Mouse (Mus musculus): ENCODE results near the gene Aacs. TPM values are rescaled to one million over a fixed set of nuclear protein-coding genes. Genes with fewer than 3 reads are reported as not detected.

The Aacs gene
- total and polyA plus RNA-seq, 3 experiments = 89.4 to 221 (median 106) TPM

- DNase-seq = no peak
Measured at GRCm38 (mm10) chr5:125534611-125535324, 59.2 kb downstream of the Aacs start.

GRCm38 (mm10) chr5:125545090-125545489 lies 69.5 kb downstream of the Aacs start:
- no peak for DNase-seq

GRCm38 (mm10) chr5:125546293-125546692 lies 70.7 kb downstream of the Aacs start:
- DNase-seq = no peak

GRCm38 (mm10) chr5:125549750-125550489 lies 74.3 kb downstream of the Aacs start:
- DNase-seq = no peak

- no peak for DNase-seq
Measured at GRCm38 (mm10) chr5:125555732-125556131, 80.1 kb downstream of the Aacs start.

GRCm38 (mm10) chr5:125563492-125563891 lies 87.9 kb downstream of the Aacs start:
- DNase-seq = no peak

GRCm38 (mm10) chr5:125565725-125566124 lies 90.1 kb downstream of the Aacs start:
- DNase-seq = no peak

Small RNA genes lying within 50 kb of the gene (microRNA-seq; reads per million reads assigned to microRNA genes)
- gene Gm27551 = 0 reads per million in 2 experiments

Other genes with a start within 250 kb of the Aacs start
- 1,000 to 10,000 TPM; 2,436 to 2,553 TPM for gene Scarb1, start 134.7 kb upstream of the Aacs start, total RNA-seq (2021)
- 2,348 and 2,822 TPM in 2 replicates for gene Scarb1, start 134.7 kb upstream of the Aacs start, polyA plus RNA-seq (2012; rRNA removed)
- gene Gm10382, start 86.5 kb upstream of the Aacs start, total RNA-seq (2021) = under 1 TPM; 0.23 to 0.24 TPM
- 0.26 and 0.50 TPM in 2 replicates for gene Gm10382, start 86.5 kb upstream of the Aacs start, polyA plus RNA-seq (2012; rRNA removed)
- 1,000 to 10,000 TPM; 1,333 to 2,925 TPM for gene Ubc, start 85.6 kb upstream of the Aacs start, total RNA-seq (2021)
- 634 and 889 TPM in 2 replicates for gene Ubc, start 85.6 kb upstream of the Aacs start, polyA plus RNA-seq (2012; rRNA removed)
- 10 to 100 TPM; 19.2 to 19.6 TPM for gene Dhx37, start 41.7 kb upstream of the Aacs start, total RNA-seq (2021)
- 26.0 and 53.9 TPM in 2 replicates for gene Dhx37, start 41.7 kb upstream of the Aacs start, polyA plus RNA-seq (2012; rRNA removed)
- gene Bri3bp, start 34.2 kb upstream of the Aacs start, total RNA-seq (2021) = 10 to 100 TPM; 25.3 to 28.7 TPM
- 11.0 and 22.1 TPM in 2 replicates for gene Bri3bp, start 34.2 kb upstream of the Aacs start, polyA plus RNA-seq (2012; rRNA removed)
- gene Tmem132b, start 56.0 kb downstream of the Aacs start, total RNA-seq (2021) = 1 to 10 TPM; 1.5 to 1.7 TPM
- gene Tmem132b, start 56.0 kb downstream of the Aacs start, polyA plus RNA-seq (2012; rRNA removed) = 0.26 and 1.8 TPM in 2 replicates

All from adrenal gland, adult 2 months (tissue).